Mouse (Mus musculus) hindbrain, embryonic 14.5 days (tissue): Measurements from ENCODE around the gene Ankrd24. TPM values are rescaled to one million over a fixed set of nuclear protein-coding genes. Genes with fewer than 3 reads are reported as not detected.
"Not testable (repeated sequence)": the region's sequence is repeated elsewhere in the genome, so short reads cannot be mapped to it uniquely, and the experiment has no call there.

Experiments
- ATAC-seq: fragments of 200-750 bp; cut with Nextera tagmentation; 2 replicates; pipeline ENCODE4 v1.8.0; 2017; ENCODE audit warnings: moderate number of reproducible peaks, mild to moderate bottlenecking, moderate TSS enrichment, moderate library complexity; ENCODE audit not compliant: low FRiP score
- DNase-seq: peaks from one replicate; pipeline ENCODE4 v3.0.0-alpha.2; 2015; ENCODE audit warnings: low spot score
- H3K27ac ChIP-seq: fragments of 300-500 bp; sonication (generic); 2 replicates; pipeline ENCODE4 v1.5.1; 2014; ENCODE audit warnings: mild to moderate bottlenecking, moderate library complexity
- H3K27me3 ChIP-seq: fragments of 300-500 bp; sonication (generic); 2 replicates; pipeline ENCODE4 v1.6.1; 2014; ENCODE audit warnings: mild to moderate bottlenecking, low read length, mixed read lengths; ENCODE audit not compliant: control insufficient read depth, insufficient read depth
- H3K36me3 ChIP-seq: fragments of 300-500 bp; sonication (generic); replicated peaks from 2 replicates; pipeline ENCODE4 v1.6.1; 2014; ENCODE audit not compliant: control insufficient read depth, insufficient read depth
- H3K4me1 ChIP-seq: fragments of 300-500 bp; sonication (generic); replicated peaks from 2 replicates; pipeline ENCODE4 v1.6.1; 2014; ENCODE audit warnings: antibody characterized with exemption, low read length, mixed read lengths; ENCODE audit not compliant: control insufficient read depth, insufficient read depth
- H3K4me2 ChIP-seq: fragments of 300-500 bp; sonication (generic); replicated peaks from 2 replicates; pipeline ENCODE4 v1.6.1; 2014; ENCODE audit warnings: mild to moderate bottlenecking, moderate library complexity
- H3K4me3 ChIP-seq: fragments of 300-500 bp; sonication (generic); replicated peaks from 2 replicates; pipeline ENCODE4 v1.5.1; 2014; ENCODE audit warnings: mild to moderate bottlenecking, low read length
- H3K9ac ChIP-seq: fragments of 300-500 bp; sonication (generic); 2 replicates; pipeline ENCODE4 v1.6.1; 2014
- H3K9me3 ChIP-seq: fragments of 300-500 bp; sonication (generic); 2 replicates; pipeline ENCODE4 v1.6.1; 2016; ENCODE audit warnings: low read length; ENCODE audit not compliant: control insufficient read depth
- WGBS: fragments of 180-500 bp; shearing (Covaris S2); extraction: QIAGEN DNeasy Blood & Tissue Kit; methylation state at CpG from one replicate; pipeline ENCODE4 v1.1.7; 2014; 5-methylcytosine and 5-hydroxymethylcytosine counted together
- polyA plus RNA-seq: library from polyadenylated mRNA; unstranded; fragments of >200 nt; fragmentation: Nextera tagmentation; extraction: Ambion mirVana; gene quantifications from 2 replicates; pipeline ENCODE4 v1.2.1, GENCODE M21; 2014

The Ankrd24 gene
- polyA plus RNA-seq, 1 experiment from 2014 or later, result 11.8 TPM

DNA sequence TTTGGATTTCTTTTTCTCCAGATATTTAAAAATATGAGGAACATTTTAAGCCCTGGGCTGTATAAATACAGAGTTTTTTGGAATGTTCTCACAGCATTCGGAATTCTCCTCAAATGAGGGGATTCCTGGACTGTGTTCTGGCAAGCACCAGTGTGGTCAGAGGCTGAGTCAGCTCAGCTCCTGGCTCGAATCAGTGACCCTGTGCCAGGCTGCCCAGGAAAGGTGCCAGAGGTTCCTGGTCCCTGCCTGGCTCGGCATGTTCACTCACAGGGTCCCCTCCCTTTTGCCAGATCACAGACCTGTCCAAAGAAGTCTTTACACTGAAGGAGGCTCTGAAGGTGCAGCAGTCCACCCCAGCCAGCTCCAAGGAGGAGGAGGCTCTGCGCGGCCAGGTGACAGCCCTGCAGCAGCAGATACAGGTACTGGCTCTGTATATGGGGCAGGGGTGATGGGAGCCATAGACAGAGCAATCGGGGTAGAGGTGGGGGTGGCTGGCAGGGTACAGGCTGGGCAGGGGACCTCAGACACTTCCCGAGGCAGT, 17.7 kb downstream of the Ankrd24 start:
- WGBS, result 76% methylated on average over 7 of the region's 7 CpGs
- Histone ChIP-seq H3K4me3 (no peak overlapping the region), H3K36me3 (no peaks in the 10 kb centered on the region), H3K27me3 (no peaks in the 10 kb centered on the region), H3K4me1 (peaks cover 28% of the 10 kb centered on the region), H3K27ac (no peak overlapping the region), H3K9ac (no peak overlapping the region), H3K9me3 (peaks cover 4% of the 10 kb centered on the region; the same call in 1 of the 2 replicates), H3K4me2 (no peak overlapping the region)
- ATAC-seq (no peak), DNase-seq (no peak)

GRCm38 (mm10) chr10:81648803-81649775, 20.7 kb downstream of the Ankrd24 start, which contains the start of gene Gm10778:
Gm10778 (plus strand) TSS chr10:81649059.
- not testable (repeated sequence) for H3K4me1 ChIP-seq, H3K27me3 ChIP-seq
- DNase-seq, result peak; percentile 92
- 2% methylated on average over 33 of the region's 52 CpGs for WGBS
- Histone ChIP-seq H3K27ac (peak within 1 kb of the TSS; percentile 84), H3K36me3 (peaks cover 13% of the 10 kb centered on the region; the same call in 1 of the 2 replicates), H3K4me2 (peak within 1 kb of the TSS; percentile 68), H3K9me3 (peaks cover 26% of the 10 kb centered on the region), H3K9ac (peak within 1 kb of the TSS; percentile 65), H3K4me3 (peak within 1 kb of the TSS; percentile 46)
- ATAC-seq, result peak; percentile 95

- no peak overlapping the region for H3K9ac ChIP-seq
- no peak for ATAC-seq
- 97% methylated on average over 10 of the region's 10 CpGs for WGBS
- no peak overlapping the region for H3K4me2 ChIP-seq
- no peak overlapping the region for H3K27ac ChIP-seq
- no peak for DNase-seq
- H3K4me1 ChIP-seq, result peaks cover 2% of the 10 kb centered on the region; the same call in 1 of the 2 replicates
- H3K36me3 ChIP-seq, result peaks cover 27% of the 10 kb centered on the region; the same call in 1 of the 2 replicates
- peaks cover 71% of the 10 kb centered on the region for H3K9me3 ChIP-seq
- H3K27me3 ChIP-seq, result no peaks in the 10 kb centered on the region
- no peak overlapping the region for H3K4me3 ChIP-seq
Observed at GRCm38 (mm10) chr10:81655178-81655577, 26.8 kb downstream of the Ankrd24 start.

DNA sequence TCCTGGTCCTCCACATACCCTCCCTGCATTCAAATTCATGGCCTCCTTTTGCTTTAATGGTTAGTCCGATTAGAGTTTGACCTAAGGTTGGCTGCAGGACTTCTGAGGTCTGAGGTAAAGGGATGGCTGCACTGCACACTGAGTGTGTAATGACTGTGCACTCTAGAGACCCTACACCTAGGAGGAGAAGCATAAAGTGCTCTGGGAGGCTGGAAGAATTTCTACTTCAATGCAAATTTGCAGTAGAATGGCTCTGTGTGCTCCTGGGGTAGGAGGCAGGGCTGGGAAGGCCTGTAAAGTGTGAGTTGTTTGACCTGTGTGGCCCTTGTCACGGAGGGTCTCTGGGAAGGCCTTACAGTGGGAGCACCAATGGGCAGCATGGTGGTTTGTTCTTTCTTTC, 27.8 kb downstream of the Ankrd24 start:
- Histone ChIP-seq H3K4me3 (no peak overlapping the region), H3K9me3 (peaks cover 70% of the 10 kb centered on the region), H3K4me2 (no peak overlapping the region), H3K4me1 (no peaks in the 10 kb centered on the region), H3K36me3 (peaks cover 27% of the 10 kb centered on the region; the same call in 1 of the 2 replicates), H3K9ac (no peak overlapping the region), H3K27me3 (no peaks in the 10 kb centered on the region), H3K27ac (no peak overlapping the region)
- no peak for ATAC-seq
- WGBS, result 94% methylated on average over 2 of the region's 2 CpGs
- DNase-seq, result no peak

DNA sequence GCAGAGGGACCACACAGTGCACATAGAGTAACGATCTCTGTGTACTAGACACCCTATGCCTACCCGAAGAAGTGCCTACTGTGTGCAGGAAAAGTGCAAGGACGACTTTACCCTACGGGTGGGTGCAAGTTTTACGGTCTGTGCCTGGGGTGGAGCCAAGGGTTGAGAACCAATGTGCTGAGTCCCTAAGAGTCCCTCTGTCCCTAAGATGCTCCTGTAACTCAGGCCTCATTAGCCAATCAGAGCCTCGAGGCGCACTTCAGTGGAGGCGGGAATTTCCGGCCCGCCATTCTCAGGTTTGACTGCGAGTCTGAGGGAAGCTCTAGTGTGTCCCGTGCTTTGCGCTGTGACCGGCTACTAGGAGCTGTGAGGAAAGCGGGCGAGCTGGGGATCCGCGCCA, 58.8 kb downstream of the Ankrd24 start:
- DNase-seq, H3K27ac ChIP-seq, H3K4me3 ChIP-seq, H3K9me3 ChIP-seq, H3K9ac ChIP-seq, H3K27me3 ChIP-seq, H3K4me2 ChIP-seq, ATAC-seq, H3K36me3 ChIP-seq, H3K4me1 ChIP-seq: not testable (repeated sequence)
- WGBS, result no CpG with 5 or more reads among the region's 18 CpGs

Other genes starting within 250 kb of the Ankrd24 start
- 68.9 TPM in 2 replicates for gene Dohh, start 244.1 kb upstream of the Ankrd24 start, polyA plus RNA-seq
- 5.5 and 5.7 TPM in 2 replicates for gene Gm48551, start 244.1 kb upstream of the Ankrd24 start, polyA plus RNA-seq
- 1.9 and 2.2 TPM in 2 replicates for gene Gm48552, start 239.5 kb upstream of the Ankrd24 start, polyA plus RNA-seq
- gene Smim24, start 235.5 kb upstream of the Ankrd24 start, polyA plus RNA-seq, result 0.84 and 1.3 TPM in 2 replicates
- gene Nfic, start 172.9 kb upstream of the Ankrd24 start, polyA plus RNA-seq, result 17.3 and 25.8 TPM in 2 replicates
- gene Celf5, start 145.8 kb upstream of the Ankrd24 start, polyA plus RNA-seq, result 46.6 and 55.9 TPM in 2 replicates
- 53.8 and 59.0 TPM in 2 replicates for gene Ncln, start 132.1 kb upstream of the Ankrd24 start, polyA plus RNA-seq
- 0.70 and 0.81 TPM in 2 replicates for gene S1pr4, start 128.4 kb upstream of the Ankrd24 start, polyA plus RNA-seq
- 1.1 and 1.2 TPM in 2 replicates for gene Gna15, start 104.3 kb upstream of the Ankrd24 start, polyA plus RNA-seq
- gene Gna11, start 83.3 kb upstream of the Ankrd24 start, polyA plus RNA-seq, result 87.5 and 95.5 TPM in 2 replicates
- gene Aes, start 69.1 kb upstream of the Ankrd24 start, polyA plus RNA-seq, result 524 and 550 TPM in 2 replicates
- gene Tle2, start 54.0 kb upstream of the Ankrd24 start, polyA plus RNA-seq, result 24.5 and 29.7 TPM in 2 replicates
- gene Tle6, start 27.5 kb upstream of the Ankrd24 start, polyA plus RNA-seq, result 4.2 and 4.8 TPM in 2 replicates
- gene BC025920, start 22.3 kb upstream of the Ankrd24 start, polyA plus RNA-seq, result 0.90 and 1.1 TPM in 2 replicates
- gene Sirt6, start 743 bp upstream of the Ankrd24 start, polyA plus RNA-seq, result 39.9 and 42.1 TPM in 2 replicates
- 6.5 and 6.9 TPM in 2 replicates for gene Gm10778, start 20.5 kb downstream of the Ankrd24 start, polyA plus RNA-seq
- gene Zfp433, start 76.3 kb downstream of the Ankrd24 start, polyA plus RNA-seq, result 19.2 and 20.5 TPM in 2 replicates
- 18.8 and 21.9 TPM in 2 replicates for gene Gm3055, start 142.6 kb downstream of the Ankrd24 start, polyA plus RNA-seq
- gene Gm4767, start 183.6 kb downstream of the Ankrd24 start, polyA plus RNA-seq, result 3.5 and 4.0 TPM in 2 replicates
- 13.0 and 13.6 TPM in 2 replicates for gene Gm32687, start 235.4 kb downstream of the Ankrd24 start, polyA plus RNA-seq